Mouse (Mus musculus): ENCODE results near the gene Gm21987. TPM values are rescaled to one million over a fixed set of nuclear protein-coding genes. Genes with fewer than 3 reads are reported as not detected.

Gene Gm21987
- polyA plus RNA-seq, 1 experiment from 2014 or later = not detected

GRCm38 (mm10) chr16:38362493-38363255, 15.8 kb downstream of the Gm21987 start:
- 88% methylated on average over 20 of the region's 20 CpGs for WGBS
- Histone ChIP-seq H3K27ac (replicated peaks; ENCODE audit: low read depth, low read length) (no peak overlapping the region), H3K4me2 (ENCODE audit: low read length) (no peak overlapping the region), H3K9ac (replicated peaks; ENCODE audit: low read length) (no peak overlapping the region), H3K36me3 (ENCODE audit: control insufficient read depth, insufficient read depth, low read length) (no peaks in the 10 kb centered on the region), H3K27me3 (ENCODE audit: control insufficient read depth, insufficient read depth, low read length) (no peaks in the 10 kb centered on the region), H3K9me3 (ENCODE audit: control insufficient read depth, low read length) (no peaks in the 10 kb centered on the region), H3K4me1 (ENCODE audit: control insufficient read depth, insufficient read depth, low read length) (0 out of 2 replicates have a peak, but pooled peaks cover 2% of the 10 kb centered on the region), H3K4me3 (replicated peaks; ENCODE audit: low read depth, low read length) (no peak overlapping the region)
- no peak for ATAC-seq (ENCODE audit: low FRiP score, low TSS enrichment)
- no peak for DNase-seq

GRCm38 (mm10) chr16:38363256-38363595, 16.4 kb downstream of the Gm21987 start:
- H3K9me3 ChIP-seq (ENCODE audit: control insufficient read depth, low read length) = no peaks in the 10 kb centered on the region
- no peaks in the 10 kb centered on the region for H3K36me3 ChIP-seq (ENCODE audit: control insufficient read depth, insufficient read depth, low read length)
- no peaks in the 10 kb centered on the region for H3K27me3 ChIP-seq (ENCODE audit: control insufficient read depth, insufficient read depth, low read length)
- H3K4me3 ChIP-seq (replicated peaks; ENCODE audit: low read depth, low read length) = no peak overlapping the region
- no peak overlapping the region for H3K4me2 ChIP-seq (ENCODE audit: low read length)
- no peak for ATAC-seq (ENCODE audit: low FRiP score, low TSS enrichment)
- 0 out of 2 replicates have a peak, but pooled peaks cover 2% of the 10 kb centered on the region for H3K4me1 ChIP-seq (ENCODE audit: control insufficient read depth, insufficient read depth, low read length)
- H3K9ac ChIP-seq (replicated peaks; ENCODE audit: low read length) = no peak overlapping the region
- H3K27ac ChIP-seq (replicated peaks; ENCODE audit: low read depth, low read length) = no peak overlapping the region
- DNase-seq = no peak
- 90% methylated on average over 3 of the region's 3 CpGs for WGBS

- Histone ChIP-seq H3K9ac (replicated peaks; ENCODE audit: low read length) (no peak overlapping the region), H3K27ac (replicated peaks; ENCODE audit: low read depth, low read length) (no peak overlapping the region), H3K4me3 (replicated peaks; ENCODE audit: low read depth, low read length) (no peak overlapping the region), H3K4me1 (ENCODE audit: control insufficient read depth, insufficient read depth, low read length) (0 out of 2 replicates have a peak, but pooled peaks cover 2% of the 10 kb centered on the region), H3K9me3 (ENCODE audit: control insufficient read depth, low read length) (no peaks in the 10 kb centered on the region), H3K27me3 (ENCODE audit: control insufficient read depth, insufficient read depth, low read length) (no peaks in the 10 kb centered on the region), H3K36me3 (ENCODE audit: control insufficient read depth, insufficient read depth, low read length) (no peaks in the 10 kb centered on the region), H3K4me2 (ENCODE audit: low read length) (no peak overlapping the region)
- ATAC-seq (ENCODE audit: low FRiP score, low TSS enrichment) (no peak), DNase-seq (no peak)
- WGBS = 90% methylated on average over 7 of the region's 7 CpGs
These were observed 16.8 kb downstream of the Gm21987 start for GRCm38 (mm10) chr16:38363657-38364056.

- WGBS = 91% methylated on average over 10 of the region's 10 CpGs
- no peaks in the 10 kb centered on the region for H3K36me3 ChIP-seq (ENCODE audit: control insufficient read depth, insufficient read depth, low read length)
- H3K27ac ChIP-seq (replicated peaks; ENCODE audit: low read depth, low read length) = no peak overlapping the region
- H3K9me3 ChIP-seq (ENCODE audit: control insufficient read depth, low read length) = no peaks in the 10 kb centered on the region
- no peak overlapping the region for H3K4me3 ChIP-seq (replicated peaks; ENCODE audit: low read depth, low read length)
- DNase-seq (no peak), ATAC-seq (ENCODE audit: low FRiP score, low TSS enrichment) (no peak)
- H3K4me2 ChIP-seq (ENCODE audit: low read length) = no peak overlapping the region
- H3K27me3 ChIP-seq (ENCODE audit: control insufficient read depth, insufficient read depth, low read length) = no peaks in the 10 kb centered on the region
- no peak overlapping the region for H3K9ac ChIP-seq (replicated peaks; ENCODE audit: low read length)
- no peaks in the 10 kb centered on the region for H3K4me1 ChIP-seq (ENCODE audit: control insufficient read depth, insufficient read depth, low read length)
These were observed 18.6 kb downstream of the Gm21987 start for GRCm38 (mm10) chr16:38365390-38365789.

GRCm38 (mm10) chr16:38366231-38366630, 19.4 kb downstream of the Gm21987 start:
- no peak overlapping the region for H3K9ac ChIP-seq (replicated peaks; ENCODE audit: low read length)
- DNase-seq = no peak
- H3K27ac ChIP-seq (replicated peaks; ENCODE audit: low read depth, low read length) = no peak overlapping the region
- no peaks in the 10 kb centered on the region for H3K9me3 ChIP-seq (ENCODE audit: control insufficient read depth, low read length)
- no peaks in the 10 kb centered on the region for H3K36me3 ChIP-seq (ENCODE audit: control insufficient read depth, insufficient read depth, low read length)
- no peak for ATAC-seq (ENCODE audit: low FRiP score, low TSS enrichment)
- H3K27me3 ChIP-seq (ENCODE audit: control insufficient read depth, insufficient read depth, low read length) = no peaks in the 10 kb centered on the region
- 86% methylated on average over 4 of the region's 4 CpGs for WGBS
- H3K4me3 ChIP-seq (replicated peaks; ENCODE audit: low read depth, low read length) = no peak overlapping the region
- no peaks in the 10 kb centered on the region for H3K4me1 ChIP-seq (ENCODE audit: control insufficient read depth, insufficient read depth, low read length)
- no peak overlapping the region for H3K4me2 ChIP-seq (ENCODE audit: low read length)

- no peak overlapping the region for H3K27ac ChIP-seq (replicated peaks; ENCODE audit: low read depth, low read length)
- DNase-seq = no peak
These were observed 21.5 kb downstream of the Gm21987 start for GRCm38 (mm10) chr16:38368336-38368735.

GRCm38 (mm10) chr16:38369000-38369399, 22.2 kb downstream of the Gm21987 start:
- H3K36me3 ChIP-seq (ENCODE audit: control insufficient read depth, insufficient read depth, low read length) = no peaks in the 10 kb centered on the region
- WGBS = 86% methylated on average over 7 of the region's 7 CpGs
- no peaks in the 10 kb centered on the region for H3K27me3 ChIP-seq (ENCODE audit: control insufficient read depth, insufficient read depth, low read length)
- ATAC-seq (ENCODE audit: low FRiP score, low TSS enrichment) (no peak), DNase-seq (no peak)
- H3K9ac ChIP-seq (replicated peaks; ENCODE audit: low read length) = no peak overlapping the region
- H3K27ac ChIP-seq (replicated peaks; ENCODE audit: low read depth, low read length) = no peak overlapping the region
- H3K4me2 ChIP-seq (ENCODE audit: low read length) = no peak overlapping the region
- H3K4me3 ChIP-seq (replicated peaks; ENCODE audit: low read depth, low read length) = no peak overlapping the region
- H3K9me3 ChIP-seq (ENCODE audit: control insufficient read depth, low read length) = no peaks in the 10 kb centered on the region
- H3K4me1 ChIP-seq (ENCODE audit: control insufficient read depth, insufficient read depth, low read length) = no peaks in the 10 kb centered on the region

More at GRCm38 (mm10) chr16:38368336-38368735, 21.5 kb downstream of the Gm21987 start:
- H3K4me3 ChIP-seq (replicated peaks; ENCODE audit: low read depth, low read length) = no peak overlapping the region
- H3K4me1 ChIP-seq (ENCODE audit: control insufficient read depth, insufficient read depth, low read length) = no peaks in the 10 kb centered on the region
- H3K9ac ChIP-seq (replicated peaks; ENCODE audit: low read length) = no peak overlapping the region
- H3K36me3 ChIP-seq (ENCODE audit: control insufficient read depth, insufficient read depth, low read length) = no peaks in the 10 kb centered on the region
- 75% methylated on average over 10 of the region's 10 CpGs for WGBS
- ATAC-seq (ENCODE audit: low FRiP score, low TSS enrichment) = no peak
- H3K4me2 ChIP-seq (ENCODE audit: low read length) = no peak overlapping the region
- H3K27me3 ChIP-seq (ENCODE audit: control insufficient read depth, insufficient read depth, low read length) = no peaks in the 10 kb centered on the region
- H3K9me3 ChIP-seq (ENCODE audit: control insufficient read depth, low read length) = no peaks in the 10 kb centered on the region

- ATAC-seq (ENCODE audit: low FRiP score, low TSS enrichment) = no peak
- H3K4me2 ChIP-seq (ENCODE audit: low read length) = no peak overlapping the region
- H3K27ac ChIP-seq (replicated peaks; ENCODE audit: low read depth, low read length) = no peak overlapping the region
- 87% methylated on average over 8 of the region's 8 CpGs for WGBS
- H3K4me1 ChIP-seq (ENCODE audit: control insufficient read depth, insufficient read depth, low read length) = no peaks in the 10 kb centered on the region
- H3K9ac ChIP-seq (replicated peaks; ENCODE audit: low read length) = no peak overlapping the region
- no peak for DNase-seq
- no peak overlapping the region for H3K4me3 ChIP-seq (replicated peaks; ENCODE audit: low read depth, low read length)
- H3K36me3 ChIP-seq (ENCODE audit: control insufficient read depth, insufficient read depth, low read length) = no peaks in the 10 kb centered on the region
- no peaks in the 10 kb centered on the region for H3K9me3 ChIP-seq (ENCODE audit: control insufficient read depth, low read length)
- H3K27me3 ChIP-seq (ENCODE audit: control insufficient read depth, insufficient read depth, low read length) = no peaks in the 10 kb centered on the region
These were observed 22.6 kb downstream of the Gm21987 start for GRCm38 (mm10) chr16:38369431-38369830.

- Histone ChIP-seq H3K4me1 (ENCODE audit: control insufficient read depth, insufficient read depth, low read length) (no peaks in the 10 kb centered on the region), H3K36me3 (ENCODE audit: control insufficient read depth, insufficient read depth, low read length) (no peaks in the 10 kb centered on the region), H3K27ac (replicated peaks; ENCODE audit: low read depth, low read length) (no peak overlapping the region), H3K27me3 (ENCODE audit: control insufficient read depth, insufficient read depth, low read length) (no peaks in the 10 kb centered on the region), H3K4me2 (ENCODE audit: low read length) (no peak overlapping the region), H3K9ac (replicated peaks; ENCODE audit: low read length) (no peak overlapping the region), H3K9me3 (ENCODE audit: control insufficient read depth, low read length) (no peaks in the 10 kb centered on the region), H3K4me3 (replicated peaks; ENCODE audit: low read depth, low read length) (no peak overlapping the region)
- ATAC-seq (ENCODE audit: low FRiP score, low TSS enrichment) (no peak), DNase-seq (no peak)
- WGBS = 88% methylated on average over 4 of the region's 4 CpGs
These were observed 23.2 kb downstream of the Gm21987 start for GRCm38 (mm10) chr16:38369992-38370484.

Data from midbrain, embryonic 14.5 days (tissue).